Mouse (Mus musculus) lung, embryonic 14.5 days (tissue): ENCODE data around the gene Mcts2. TPM values are rescaled to one million over a fixed set of nuclear protein-coding genes. Genes with fewer than 3 reads are reported as not detected.

Source experiments
- ATAC-seq: fragments of 200-750 bp; cut with Nextera tagmentation; 2 replicates; pipeline ENCODE4 v1.8.0; 2017; ENCODE audit warnings: mild to moderate bottlenecking, moderate TSS enrichment, moderate library complexity; ENCODE audit not compliant: insufficient read depth
- DNase-seq: peaks from one replicate; pipeline ENCODE4 v3.0.0-alpha.2; 2015
- H3K27ac ChIP-seq: fragments of 300-500 bp; sonication (generic); 2 replicates; pipeline ENCODE4 v1.5.1; 2014; ENCODE audit warnings: low read depth, mild to moderate bottlenecking, moderate library complexity
- H3K27me3 ChIP-seq: fragments of 300-500 bp; sonication (generic); 2 replicates; pipeline ENCODE4 v1.6.1; 2014; ENCODE audit warnings: low read length, control low read depth; ENCODE audit not compliant: insufficient read depth
- H3K36me3 ChIP-seq: fragments of 300-500 bp; sonication (generic); 2 replicates; pipeline ENCODE4 v1.6.1; 2014; ENCODE audit warnings: control low read depth; ENCODE audit not compliant: insufficient read depth
- H3K4me1 ChIP-seq: fragments of 300-500 bp; sonication (generic); 2 replicates; pipeline ENCODE4 v1.6.1; 2014; ENCODE audit warnings: antibody characterized with exemption, control low read depth; ENCODE audit not compliant: insufficient read depth
- H3K4me2 ChIP-seq: fragments of 300-500 bp; sonication (generic); 2 replicates; pipeline ENCODE4 v1.6.1; 2014; ENCODE audit warnings: mild to moderate bottlenecking
- H3K4me3 ChIP-seq: fragments of 300-500 bp; sonication (generic); 2 replicates; pipeline ENCODE4 v1.5.1; 2014; ENCODE audit warnings: low read depth, low read length
- H3K9ac ChIP-seq: fragments of 300-500 bp; sonication (generic); 2 replicates; pipeline ENCODE4 v1.6.1; 2014
- H3K9me3 ChIP-seq: fragments of 300-500 bp; sonication (generic); 2 replicates; pipeline ENCODE4 v1.6.1; 2016; ENCODE audit warnings: low read depth, low read length, control low read depth
- CTCF ChIP-seq: IDR thresholded peaks from 2 replicates; pipeline ENCODE4 v1.5.1; 2016; ENCODE audit warnings: antibody characterized with exemption, low read depth
- WGBS: fragments of 180-500 bp; shearing (Covaris S2); extraction: QIAGEN DNeasy Blood & Tissue Kit; methylation state at CpG from one replicate; pipeline ENCODE4 v1.1.7; 2014; 5-methylcytosine and 5-hydroxymethylcytosine counted together
- polyA plus RNA-seq: library from polyadenylated mRNA; unstranded; fragments of >200 nt; fragmentation: Nextera tagmentation; extraction: Ambion mirVana; gene quantifications from 2 replicates; pipeline ENCODE4 v1.2.1, GENCODE M21; 2014

Mcts2 gene
- polyA plus RNA-seq, 1 experiment from 2014 or later, result 28.5 TPM

DNA sequence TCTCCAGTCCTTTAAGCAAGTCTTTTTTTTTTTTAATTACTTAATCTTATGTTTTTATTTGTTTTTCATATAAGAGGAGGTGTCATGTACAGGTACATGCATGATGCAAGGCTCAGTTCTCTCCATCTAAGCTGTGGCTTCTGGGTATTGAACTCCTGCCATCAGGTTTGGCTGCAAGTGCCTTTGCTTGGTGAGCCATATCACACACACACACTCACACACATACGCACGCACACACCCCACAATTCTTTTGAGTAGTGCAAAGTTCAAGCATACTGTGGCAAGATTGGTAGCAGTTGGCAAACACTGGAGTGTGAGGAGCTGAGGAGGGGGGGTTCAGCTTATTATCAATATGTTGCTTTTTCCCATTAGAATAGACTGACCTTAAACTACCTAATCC, 46.4 kb downstream of the Mcts2 start:
- Histone ChIP-seq H3K36me3 (peaks cover 1% of the 10 kb centered on the region; the same call in 1 of the 2 replicates), H3K9ac (no peak overlapping the region), H3K27ac (no peak overlapping the region), H3K4me3 (no peak overlapping the region), H3K27me3 (no peaks in the 10 kb centered on the region), H3K4me1 (peaks cover 36% of the 10 kb centered on the region), H3K4me2 (no peak overlapping the region), H3K9me3 (no peaks in the 10 kb centered on the region)
- ATAC-seq, result no peak
- no peak for DNase-seq
- no peak for TF ChIP-seq CTCF
- WGBS, result 69% methylated on average over 2 of the region's 2 CpGs

DNA sequence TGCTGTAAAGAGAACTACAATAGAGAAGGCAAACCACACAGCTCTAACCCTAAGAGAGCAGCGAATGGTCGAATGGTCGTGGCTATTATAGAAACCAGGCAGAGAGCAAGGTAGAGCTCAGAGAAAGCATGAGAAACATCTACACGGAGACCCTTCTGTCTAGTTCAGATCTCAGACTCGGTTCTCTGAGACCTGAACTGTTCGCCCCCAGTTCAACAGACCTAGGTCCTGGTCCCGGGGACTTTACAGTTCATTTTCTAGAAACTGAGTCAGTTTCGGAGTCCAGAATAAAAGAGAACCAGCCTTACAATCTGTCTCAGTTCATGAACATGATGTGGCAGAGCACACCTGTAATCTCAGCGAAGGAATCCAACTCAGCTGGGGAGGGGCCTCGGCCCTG, 47.7 kb downstream of the Mcts2 start:
- Histone ChIP-seq H3K9me3 (no peaks in the 10 kb centered on the region), H3K36me3 (peaks cover 3% of the 10 kb centered on the region; the same call in 1 of the 2 replicates), H3K27me3 (no peaks in the 10 kb centered on the region), H3K4me2 (peak overlapping the region; percentile 79), H3K27ac (peak overlapping the region; percentile 85), H3K4me3 (peak overlapping the region; percentile 69), H3K9ac (peak overlapping the region; percentile 40; the same call in 1 of the 2 replicates), H3K4me1 (peaks cover 32% of the 10 kb centered on the region)
- no peak for DNase-seq
- no peak for TF ChIP-seq CTCF
- WGBS, result 11% methylated on average over 10 of the region's 10 CpGs
- ATAC-seq, result no peak

DNA sequence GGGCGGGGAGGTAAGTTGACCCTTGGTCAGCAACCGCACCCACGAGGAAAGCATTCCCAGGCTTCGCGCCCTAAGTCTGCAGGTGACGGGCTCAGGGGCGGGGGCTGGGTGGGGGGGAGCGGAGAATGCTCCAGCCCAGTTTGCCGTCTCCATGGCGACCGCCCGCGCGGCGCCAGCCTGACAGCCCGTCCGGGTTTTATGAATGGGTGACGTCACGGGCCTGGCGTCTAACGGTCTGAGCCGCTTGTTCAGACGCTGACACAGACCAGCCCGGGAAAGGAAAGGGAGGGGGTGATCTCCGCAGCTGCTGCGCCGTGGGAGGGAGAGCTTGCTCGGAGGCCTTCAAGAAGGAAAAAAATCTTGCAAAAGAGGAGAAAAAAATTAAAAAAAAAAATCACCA, 48.1 kb downstream of the Mcts2 start:
- no peak for TF ChIP-seq CTCF
- H3K4me2 ChIP-seq, result peak overlapping the region; percentile 79
- no peaks in the 10 kb centered on the region for H3K27me3 ChIP-seq
- peak; percentile 80 for ATAC-seq
- DNase-seq, result peak; percentile 100
- H3K4me1 ChIP-seq, result peaks cover 30% of the 10 kb centered on the region
- no peaks in the 10 kb centered on the region for H3K9me3 ChIP-seq
- peak overlapping the region; percentile 40 for H3K9ac ChIP-seq
- peaks cover 3% of the 10 kb centered on the region; the same call in 1 of the 2 replicates for H3K36me3 ChIP-seq
- peak overlapping the region; percentile 69 for H3K4me3 ChIP-seq
- WGBS, result under 1% methylated on average over 28 of the region's 28 CpGs
- peak overlapping the region; percentile 85 for H3K27ac ChIP-seq

DNA sequence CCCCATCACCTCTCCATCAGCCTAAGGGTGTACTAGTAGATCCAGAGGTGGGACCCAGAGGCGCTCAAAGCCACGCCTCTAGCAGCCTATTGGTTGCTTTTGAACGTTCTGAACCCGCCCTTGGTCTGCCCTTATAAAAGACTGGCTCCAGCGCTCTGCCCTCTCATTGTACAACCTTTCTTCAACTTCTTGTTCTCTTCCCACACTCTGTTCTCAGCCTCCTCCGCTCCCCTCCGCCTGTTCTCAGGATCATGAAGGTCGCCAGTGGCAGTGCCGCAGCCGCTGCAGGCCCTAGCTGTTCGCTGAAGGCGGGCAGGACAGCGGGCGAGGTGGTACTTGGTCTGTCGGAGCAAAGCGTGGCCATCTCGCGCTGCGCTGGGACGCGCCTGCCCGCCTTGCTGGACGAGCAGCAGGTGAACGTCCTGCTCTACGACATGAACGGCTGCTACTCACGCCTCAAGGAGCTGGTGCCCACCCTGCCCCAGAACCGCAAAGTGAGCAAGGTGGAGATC, 49.3 kb downstream of the Mcts2 start, which contains the start of gene Id1:
TSS of gene Id1 (plus strand) at position 162 of the 512 bp plus-strand sequence.
- peak within 1 kb of the TSS; percentile 70 for H3K9ac ChIP-seq
- H3K27me3 ChIP-seq, result no peaks in the 10 kb centered on the region
- 0 out of 2 replicates have a peak, but pooled peaks have one; percentile 2 for TF ChIP-seq CTCF
- peak within 1 kb of the TSS; percentile 85 for H3K27ac ChIP-seq
- peak within 1 kb of the TSS; percentile 79 for H3K4me2 ChIP-seq
- H3K9me3 ChIP-seq, result no peaks in the 10 kb centered on the region
- H3K4me1 ChIP-seq, result peaks cover 34% of the 10 kb centered on the region
- peak within 1 kb of the TSS; percentile 69 for H3K4me3 ChIP-seq
- WGBS, result under 1% methylated on average over 28 of the region's 28 CpGs
- DNase-seq (peak; percentile 97), ATAC-seq (peak; percentile 75)
- H3K36me3 ChIP-seq, result peaks cover 3% of the 10 kb centered on the region; the same call in 1 of the 2 replicates

DNA sequence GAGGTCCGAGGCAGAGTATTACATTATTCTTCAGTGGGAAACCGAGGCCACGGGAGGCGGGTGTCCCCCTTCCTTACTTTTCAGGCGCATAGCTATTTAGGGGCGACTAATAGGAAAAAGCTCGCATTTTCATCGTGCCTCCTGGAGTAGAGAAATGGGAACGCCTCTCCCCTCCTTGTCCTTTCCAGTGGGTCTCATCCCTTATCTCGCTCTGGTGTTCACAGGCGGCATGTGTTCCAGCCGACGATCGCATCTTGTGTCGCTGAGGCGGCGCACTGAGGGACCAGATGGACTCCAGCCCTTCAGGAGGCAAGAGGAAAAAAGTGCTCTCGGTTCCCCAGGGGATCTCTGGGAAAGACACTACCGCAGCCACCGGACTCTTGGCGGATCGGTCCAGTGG, 49.9 kb downstream of the Mcts2 start:
- DNase-seq (peak; percentile 58), ATAC-seq (no peak)
- peaks cover 40% of the 10 kb centered on the region for H3K4me1 ChIP-seq
- H3K9ac ChIP-seq, result peak overlapping the region; percentile 70
- no peaks in the 10 kb centered on the region for H3K27me3 ChIP-seq
- peak overlapping the region; percentile 79 for H3K4me2 ChIP-seq
- WGBS, result under 1% methylated on average over 22 of the region's 22 CpGs
- peaks cover 3% of the 10 kb centered on the region; the same call in 1 of the 2 replicates for H3K36me3 ChIP-seq
- peak overlapping the region; percentile 85 for H3K27ac ChIP-seq
- no peaks in the 10 kb centered on the region for H3K9me3 ChIP-seq
- H3K4me3 ChIP-seq, result peak overlapping the region; percentile 69
- no peak for TF ChIP-seq CTCF

Other genes with a start within 250 kb of the Mcts2 start
- not detected in 2 replicates for gene Defb23, start 222.4 kb upstream of the Mcts2 start, polyA plus RNA-seq
- not detected in 2 replicates for gene Defb20, start 210.0 kb upstream of the Mcts2 start, polyA plus RNA-seq
- not detected in 2 replicates for gene Defb22, start 196.9 kb upstream of the Mcts2 start, polyA plus RNA-seq
- not detected in 2 replicates for gene Defb26, start 175.3 kb upstream of the Mcts2 start, polyA plus RNA-seq
- gene Defb28, start 168.8 kb upstream of the Mcts2 start, polyA plus RNA-seq, result not detected in 2 replicates
- not detected in 2 replicates for gene Defb29, start 146.9 kb upstream of the Mcts2 start, polyA plus RNA-seq
- not detected in 2 replicates for gene Gm17416, start 117.7 kb upstream of the Mcts2 start, polyA plus RNA-seq
- gene Defb21, start 114.3 kb upstream of the Mcts2 start, polyA plus RNA-seq, result not detected in 2 replicates
- gene Defb19, start 106.7 kb upstream of the Mcts2 start, polyA plus RNA-seq, result not detected in 2 replicates
- not detected in 2 replicates for gene Defb45, start 87.6 kb upstream of the Mcts2 start, polyA plus RNA-seq
- gene Defb36, start 82.7 kb upstream of the Mcts2 start, polyA plus RNA-seq, result not detected in 2 replicates
- 0.86 and 1.5 TPM in 2 replicates for gene Defb25, start 64.0 kb upstream of the Mcts2 start, polyA plus RNA-seq
- 6.2 TPM in 2 replicates for gene Rem1, start 60.1 kb upstream of the Mcts2 start, polyA plus RNA-seq
- 97.6 and 98.1 TPM in 2 replicates for gene H13, start 17.6 kb upstream of the Mcts2 start, polyA plus RNA-seq
- gene Id1, start 49.2 kb downstream of the Mcts2 start, polyA plus RNA-seq, result 122 and 123 TPM in 2 replicates
- 51.4 and 59.6 TPM in 2 replicates for gene Cox4i2, start 67.1 kb downstream of the Mcts2 start, polyA plus RNA-seq
- gene Bcl2l1, start 144.7 kb downstream of the Mcts2 start, polyA plus RNA-seq, result 102 and 103 TPM in 2 replicates
- gene Tpx2, start 160.9 kb downstream of the Mcts2 start, polyA plus RNA-seq, result 126 and 128 TPM in 2 replicates
- not detected in 2 replicates for gene Mylk2, start 224.3 kb downstream of the Mcts2 start, polyA plus RNA-seq
- 3.9 and 4.8 TPM in 2 replicates for gene Foxs1, start 246.2 kb downstream of the Mcts2 start, polyA plus RNA-seq